Mouse (Mus musculus) heart, embryonic 10.5 days (tissue): ENCODE measurements at regions not wholly inside any gene's neighbourhood (a gene's known extent, or its start where the extent isn't known, plus 50 kb on each side); places are given as distances from the start of the nearest gene placed in this dataset.

ENCODE experiments used
- DNase-seq: peaks from one replicate; pipeline ENCODE4 v3.0.0-alpha.2; 2017; ENCODE audit warnings: low spot score
- H3K27ac ChIP-seq: fragments of 300-500 bp; sonication (generic); 2 replicates; pipeline ENCODE4 v1.5.1; 2016; ENCODE audit warnings: mild to moderate bottlenecking
- H3K27me3 ChIP-seq: fragments of 300-500 bp; sonication (generic); 2 replicates; pipeline ENCODE4 v1.6.1; 2016; ENCODE audit warnings: mild to moderate bottlenecking; ENCODE audit not compliant: poor library complexity, insufficient read depth, severe bottlenecking
- H3K36me3 ChIP-seq: fragments of 300-500 bp; sonication (generic); 2 replicates; pipeline ENCODE4 v1.6.1; 2016; ENCODE audit warnings: mild to moderate bottlenecking, moderate library complexity
- H3K4me1 ChIP-seq: fragments of 300-500 bp; sonication (generic); 2 replicates; pipeline ENCODE4 v1.6.1; 2016; ENCODE audit warnings: mild to moderate bottlenecking
- H3K4me3 ChIP-seq: fragments of 300-500 bp; sonication (generic); 2 replicates; pipeline ENCODE4 v1.5.1; 2016; ENCODE audit warnings: mild to moderate bottlenecking, moderate library complexity
- H3K9me3 ChIP-seq: fragments of 300-500 bp; sonication (generic); 2 replicates; pipeline ENCODE4 v1.6.1; 2016; ENCODE audit warnings: mild to moderate bottlenecking, moderate library complexity
- WGBS: fragments of 180-500 bp; shearing (Covaris S2); methylation state at CpG from one replicate; pipeline ENCODE4 v1.1.7; 2016; 5-methylcytosine and 5-hydroxymethylcytosine counted together

GRCm38 (mm10) chr5:90071806-90072205 lies 152.0 kb downstream of the Cox18 start:
- Histone ChIP-seq H3K4me3 (no peak overlapping the region), H3K4me1 (no peaks in the 10 kb centered on the region), H3K27ac (no peak overlapping the region), H3K27me3 (no peaks in the 10 kb centered on the region), H3K36me3 (no peaks in the 10 kb centered on the region), H3K9me3 (no peaks in the 10 kb centered on the region)
- 89% methylated on average over 2 of the region's 2 CpGs for WGBS
- no peak for DNase-seq

GRCm38 (mm10) chr5:90068601-90069000 lies 155.2 kb downstream of the Cox18 start:
- DNase-seq: no peak
- H3K27ac ChIP-seq: no peak overlapping the region
- no peak overlapping the region for H3K4me3 ChIP-seq
- H3K27me3 ChIP-seq: no peaks in the 10 kb centered on the region
- no peaks in the 10 kb centered on the region for H3K9me3 ChIP-seq
- no peaks in the 10 kb centered on the region for H3K36me3 ChIP-seq
- no peaks in the 10 kb centered on the region for H3K4me1 ChIP-seq

GRCm38 (mm10) chr5:90067817-90068216 lies 156.0 kb downstream of the Cox18 start:
- H3K27ac ChIP-seq: no peak overlapping the region
- WGBS: 75% methylated on average over 7 of the region's 7 CpGs

GRCm38 (mm10) chr5:90065884-90066615 lies 157.8 kb downstream of the Cox18 start:
- Histone ChIP-seq H3K27me3 (no peaks in the 10 kb centered on the region), H3K4me3 (no peak overlapping the region), H3K4me1 (no peaks in the 10 kb centered on the region), H3K36me3 (no peaks in the 10 kb centered on the region), H3K27ac (no peak overlapping the region), H3K9me3 (no peaks in the 10 kb centered on the region)
- DNase-seq: no peak
- WGBS: 74% methylated on average over 6 of the region's 6 CpGs

More at GRCm38 (mm10) chr5:90067817-90068216, 156.0 kb downstream of the Cox18 start:
- H3K36me3 ChIP-seq: no peaks in the 10 kb centered on the region
- no peak overlapping the region for H3K4me3 ChIP-seq
- no peak for DNase-seq
- H3K27me3 ChIP-seq: no peaks in the 10 kb centered on the region
- no peaks in the 10 kb centered on the region for H3K4me1 ChIP-seq
- H3K9me3 ChIP-seq: no peaks in the 10 kb centered on the region

- no peaks in the 10 kb centered on the region for H3K27me3 ChIP-seq
- 71% methylated on average over 2 of the region's 2 CpGs for WGBS
- DNase-seq: no peak
- no peaks in the 10 kb centered on the region for H3K9me3 ChIP-seq
- no peak overlapping the region for H3K4me3 ChIP-seq
- no peaks in the 10 kb centered on the region for H3K36me3 ChIP-seq
- no peaks in the 10 kb centered on the region for H3K4me1 ChIP-seq
- H3K27ac ChIP-seq: no peak overlapping the region
Measured at GRCm38 (mm10) chr5:90055686-90056085, 168.1 kb downstream of the Cox18 start.

GRCm38 (mm10) chr5:90052516-90052915 lies 169.4 kb upstream of the Adamts3 start:
- no peaks in the 10 kb centered on the region for H3K27me3 ChIP-seq
- no peaks in the 10 kb centered on the region for H3K4me1 ChIP-seq
- 81% methylated on average over 1 of the region's 1 CpGs for WGBS
- no peaks in the 10 kb centered on the region for H3K36me3 ChIP-seq
- no peaks in the 10 kb centered on the region for H3K9me3 ChIP-seq
- H3K4me3 ChIP-seq: no peak overlapping the region
- DNase-seq: no peak
- no peak overlapping the region for H3K27ac ChIP-seq

GRCm38 (mm10) chr5:90049856-90050255 lies 166.7 kb upstream of the Adamts3 start:
- H3K27me3 ChIP-seq: no peaks in the 10 kb centered on the region
- H3K9me3 ChIP-seq: no peaks in the 10 kb centered on the region
- DNase-seq: no peak
- H3K4me1 ChIP-seq: no peaks in the 10 kb centered on the region
- H3K36me3 ChIP-seq: no peaks in the 10 kb centered on the region
- no peak overlapping the region for H3K4me3 ChIP-seq
- WGBS: 66% methylated on average over 3 of the region's 3 CpGs
- no peak overlapping the region for H3K27ac ChIP-seq

- Histone ChIP-seq H3K4me1 (no peaks in the 10 kb centered on the region), H3K27me3 (no peaks in the 10 kb centered on the region), H3K27ac (no peak overlapping the region), H3K36me3 (no peaks in the 10 kb centered on the region), H3K4me3 (no peak overlapping the region), H3K9me3 (no peaks in the 10 kb centered on the region)
- 56% methylated on average over 4 of the region's 4 CpGs for WGBS
- DNase-seq: no peak
Measured at GRCm38 (mm10) chr5:90042781-90043180, 159.6 kb upstream of the Adamts3 start.

- Histone ChIP-seq H3K4me3 (no peak overlapping the region), H3K36me3 (no peaks in the 10 kb centered on the region), H3K4me1 (no peaks in the 10 kb centered on the region), H3K27ac (no peak overlapping the region), H3K27me3 (no peaks in the 10 kb centered on the region), H3K9me3 (no peaks in the 10 kb centered on the region)
- 39% methylated on average over 5 of the region's 5 CpGs for WGBS
- DNase-seq: no peak
Measured at GRCm38 (mm10) chr5:90033103-90033502, 150.0 kb upstream of the Adamts3 start.

GRCm38 (mm10) chr5:90030737-90031136 lies 147.6 kb upstream of the Adamts3 start:
- H3K36me3 ChIP-seq: no peaks in the 10 kb centered on the region
- H3K27me3 ChIP-seq: no peaks in the 10 kb centered on the region
- no peak overlapping the region for H3K4me3 ChIP-seq
- H3K9me3 ChIP-seq: no peaks in the 10 kb centered on the region
- H3K4me1 ChIP-seq: no peaks in the 10 kb centered on the region
- no peak for DNase-seq
- H3K27ac ChIP-seq: no peak overlapping the region
- 71% methylated on average over 2 of the region's 2 CpGs for WGBS

GRCm38 (mm10) chr5:90029751-90030150 lies 146.6 kb upstream of the Adamts3 start:
- DNase-seq: no peak
- no peaks in the 10 kb centered on the region for H3K36me3 ChIP-seq
- WGBS: 58% methylated on average over 6 of the region's 6 CpGs
- no peaks in the 10 kb centered on the region for H3K27me3 ChIP-seq
- no peak overlapping the region for H3K27ac ChIP-seq
- no peak overlapping the region for H3K4me3 ChIP-seq
- no peaks in the 10 kb centered on the region for H3K4me1 ChIP-seq
- H3K9me3 ChIP-seq: no peaks in the 10 kb centered on the region

- Histone ChIP-seq H3K4me1 (no peaks in the 10 kb centered on the region), H3K27ac (no peak overlapping the region), H3K27me3 (no peaks in the 10 kb centered on the region), H3K36me3 (no peaks in the 10 kb centered on the region), H3K4me3 (no peak overlapping the region), H3K9me3 (no peaks in the 10 kb centered on the region)
- no peak for DNase-seq
- 68% methylated on average over 17 of the region's 17 CpGs for WGBS
Measured at GRCm38 (mm10) chr5:90026835-90027753, 144.0 kb upstream of the Adamts3 start.

- Histone ChIP-seq H3K4me3 (no peak overlapping the region), H3K27me3 (no peaks in the 10 kb centered on the region), H3K4me1 (no peaks in the 10 kb centered on the region), H3K36me3 (no peaks in the 10 kb centered on the region), H3K27ac (no peak overlapping the region), H3K9me3 (no peaks in the 10 kb centered on the region)
- whole genome bisulfite sequencing: 90% methylated on average over 1 of the region's 1 CpGs
- DNase-seq: no peak
Measured at GRCm38 (mm10) chr5:90021447-90021846, 138.3 kb upstream of the Adamts3 start.
